Mouse (Mus musculus) liver, adult (tissue): ENCODE measurements around the gene Otud4.

Experiments
- GATA4 ChIP-seq: IDR thresholded peaks from 2 replicates; pipeline ENCODE4 v1.6.1; 2014; ENCODE audit warnings: mild to moderate bottlenecking, low read length; ENCODE audit not compliant: insufficient replicate concordance

Gene Otud4

DNA sequence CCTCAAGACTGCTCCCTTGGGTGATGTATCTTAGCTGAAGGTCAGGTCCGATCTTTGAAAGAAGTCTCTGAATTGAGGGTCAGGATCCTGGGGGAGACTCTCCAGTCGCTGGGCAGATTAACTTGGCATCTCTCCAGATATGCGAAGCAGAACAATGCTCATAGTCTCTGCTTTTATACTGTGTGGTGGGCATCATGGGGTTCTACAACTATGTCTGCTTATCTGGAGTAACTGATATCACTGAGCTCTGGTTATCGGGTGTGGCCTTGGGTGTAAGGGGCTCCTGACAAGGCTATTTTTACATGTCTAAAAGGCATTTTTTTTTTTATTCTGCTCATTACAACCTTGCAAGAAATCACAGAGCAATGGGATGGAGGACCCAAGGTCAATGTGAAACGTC lies 13.2 kb upstream of the Otud4 start:
- no peak for TF ChIP-seq GATA4

GRCm38 (mm10) chr8:79635491-79635890 lies 3.9 kb upstream of the Otud4 start:
- TF ChIP-seq GATA4, result no peak

- no peak for TF ChIP-seq GATA4
Measured at GRCm38 (mm10) chr8:79636151-79636550, 3.3 kb upstream of the Otud4 start.

DNA sequence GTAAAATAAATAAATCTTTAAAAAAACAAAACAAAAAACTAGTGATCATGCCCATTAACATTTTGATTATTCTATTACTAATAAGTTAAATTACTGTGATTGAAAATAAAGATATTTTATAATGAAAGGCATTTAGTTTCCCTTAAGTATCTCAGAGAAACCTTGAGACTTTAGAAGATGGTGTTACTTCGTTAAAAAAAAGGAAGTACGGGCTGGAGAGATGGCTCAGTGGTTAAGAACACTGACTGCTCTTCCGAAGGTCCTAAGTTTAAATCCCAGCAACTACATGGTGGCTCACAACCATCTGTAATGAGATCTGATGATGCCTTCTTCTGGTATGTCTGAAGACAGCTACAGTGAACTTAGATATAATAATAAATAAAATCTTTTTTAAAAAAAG lies 2.2 kb upstream of the Otud4 start:
- TF ChIP-seq GATA4, result no peak

GRCm38 (mm10) chr8:79638001-79638706 lies 1.3 kb upstream of the Otud4 start:
- TF ChIP-seq GATA4, result no peak

DNA sequence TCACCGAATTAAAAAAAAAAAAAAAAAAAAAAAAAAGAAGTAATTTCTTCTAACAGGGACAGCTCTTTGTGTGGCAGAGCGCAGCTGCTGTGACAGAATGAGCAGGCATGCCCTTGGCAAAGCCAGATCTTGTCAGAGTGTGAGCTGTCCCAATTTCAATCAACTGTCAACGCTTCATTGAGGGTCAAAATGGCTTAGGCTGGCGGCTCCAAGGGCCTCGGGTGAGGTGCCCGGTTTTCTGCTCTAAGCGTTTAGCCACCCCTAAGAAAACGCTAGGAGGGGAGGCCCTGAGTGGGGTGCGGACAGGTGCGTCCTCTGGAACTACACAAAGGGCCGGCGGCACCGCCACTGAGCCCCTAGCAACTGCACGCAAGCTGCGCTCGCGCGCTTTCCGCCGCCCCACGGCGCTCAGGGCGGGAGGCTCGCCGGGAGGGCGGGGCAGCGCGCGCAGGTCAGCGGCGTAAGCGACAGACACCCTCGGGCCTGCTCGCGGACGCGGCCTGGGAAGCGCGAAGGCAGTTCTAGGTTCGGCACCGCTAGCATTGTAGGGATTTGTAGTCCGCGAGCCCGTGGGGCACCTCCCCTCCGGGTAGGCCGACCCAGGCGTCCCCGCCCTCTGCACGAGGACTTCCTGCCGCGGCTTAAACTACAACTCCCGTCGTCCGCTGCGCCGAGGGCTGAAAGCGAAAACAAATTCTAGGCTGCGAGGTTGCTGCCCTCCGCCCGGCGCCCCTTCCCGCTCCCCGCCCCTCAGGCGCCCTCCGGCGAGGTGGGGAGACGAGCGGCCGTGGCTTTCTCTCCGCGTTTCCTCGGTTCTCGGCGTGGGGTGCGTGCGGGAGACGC lies 490 bp upstream of the Otud4 start:
- TF ChIP-seq GATA4, result no peak

- no peak for TF ChIP-seq GATA4
Measured at GRCm38 (mm10) chr8:79641119-79641518, 1.7 kb downstream of the Otud4 start.

GRCm38 (mm10) chr8:79649569-79649968 lies 10.2 kb downstream of the Otud4 start:
- no peak for TF ChIP-seq GATA4

GRCm38 (mm10) chr8:79650158-79650814 lies 10.9 kb downstream of the Otud4 start:
- no peak for TF ChIP-seq GATA4

DNA sequence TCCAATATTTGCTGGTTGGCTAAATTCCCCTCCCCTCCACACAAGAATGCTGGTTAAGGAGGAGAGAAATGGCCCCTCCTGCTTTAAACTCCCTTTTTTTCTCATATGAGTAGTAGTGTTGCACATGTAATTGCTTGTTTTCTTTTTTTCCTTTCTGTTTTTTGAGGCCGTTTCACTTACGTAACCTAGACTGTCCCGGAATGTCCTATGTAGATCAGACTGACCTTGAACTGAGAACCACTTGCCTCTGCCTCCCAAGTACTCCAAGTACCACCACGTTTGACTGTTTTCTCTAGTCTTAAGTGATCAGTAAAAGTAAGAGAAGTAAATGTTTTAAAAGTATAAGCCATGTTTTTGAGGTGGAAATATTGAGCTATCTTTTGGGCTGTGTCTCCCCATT lies 14.3 kb downstream of the Otud4 start:
- TF ChIP-seq GATA4, result no peak

DNA sequence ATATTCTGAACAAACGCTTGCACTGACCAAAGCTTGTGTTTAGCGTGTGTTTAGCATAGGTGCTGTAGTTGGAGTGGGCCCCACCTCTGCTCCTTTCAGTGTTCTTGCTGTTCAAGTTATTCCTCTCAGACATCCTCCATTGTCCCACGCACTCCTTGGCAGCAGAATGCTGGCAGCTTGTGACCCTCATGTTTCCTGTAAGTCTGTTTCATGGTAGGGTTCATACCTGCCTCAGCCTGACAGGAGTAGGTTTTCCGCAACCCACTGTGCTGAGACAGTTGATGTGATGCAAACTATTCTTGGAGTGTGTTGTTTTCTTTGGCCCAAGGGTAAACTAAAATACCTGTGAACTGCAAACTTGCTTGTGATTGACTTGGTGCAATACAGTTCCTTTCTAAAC lies 37.0 kb downstream of the Otud4 start:
- TF ChIP-seq GATA4, result no peak

GRCm38 (mm10) chr8:79679005-79679404 lies 39.6 kb downstream of the Otud4 start:
- no peak for TF ChIP-seq GATA4

GRCm38 (mm10) chr8:79680555-79680954 lies 41.1 kb downstream of the Otud4 start:
- TF ChIP-seq GATA4, result no peak

GRCm38 (mm10) chr8:79680965-79681364 lies 41.5 kb downstream of the Otud4 start:
- TF ChIP-seq GATA4, result no peak

DNA sequence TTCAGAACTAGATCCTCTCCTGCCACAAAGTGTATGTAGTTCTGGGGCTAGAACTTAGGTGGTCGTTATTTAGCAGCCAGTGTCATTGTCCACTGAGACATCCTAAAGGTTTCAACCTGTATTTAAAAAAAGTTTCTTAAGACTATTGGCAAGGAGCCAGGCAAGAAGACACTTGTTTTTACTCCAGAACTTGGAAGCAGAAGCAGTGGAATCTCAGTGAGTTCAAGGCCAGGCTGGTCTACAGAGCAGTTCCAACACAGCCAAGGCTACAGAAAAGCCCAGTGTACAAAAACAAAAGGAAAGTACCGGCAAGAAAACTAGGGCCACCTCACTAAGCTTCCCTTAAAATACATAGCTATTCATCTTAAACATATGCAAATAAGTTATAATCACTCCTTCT lies 53.1 kb downstream of the Otud4 start:
- TF ChIP-seq GATA4, result no peak

GRCm38 (mm10) chr8:79706687-79707086 lies 67.3 kb downstream of the Otud4 start:
- no peak for TF ChIP-seq GATA4
